Mouse (Mus musculus) heart, postnatal 0 days (tissue): ENCODE results near the gene Col9a3. TPM values are rescaled to one million over a fixed set of nuclear protein-coding genes. Genes with fewer than 3 reads are reported as not detected.

Experiments used
- ATAC-seq: fragments of 200-750 bp; cut with Nextera tagmentation; 2 replicates; pipeline ENCODE4 v1.8.0; 2017; ENCODE audit warnings: low read depth, moderate number of reproducible peaks, moderate library complexity; ENCODE audit not compliant: insufficient read depth
- DNase-seq: peaks from one replicate; pipeline ENCODE4 v3.0.0-alpha.2; 2016; ENCODE audit warnings: low spot score
- H3K27ac ChIP-seq: fragments of 300-500 bp; sonication (generic); 2 replicates; pipeline ENCODE4 v1.5.1; 2014; ENCODE audit warnings: low read depth, mild to moderate bottlenecking
- H3K27me3 ChIP-seq: fragments of 300-500 bp; sonication (generic); 2 replicates; pipeline ENCODE4 v1.6.1; 2014; ENCODE audit warnings: low read length, mixed read lengths; ENCODE audit not compliant: control insufficient read depth, insufficient read depth
- H3K36me3 ChIP-seq: fragments of 300-500 bp; sonication (generic); replicated peaks from 2 replicates; pipeline ENCODE4 v1.6.1; 2014; ENCODE audit warnings: low read length, mixed read lengths; ENCODE audit not compliant: control insufficient read depth, insufficient read depth
- H3K4me1 ChIP-seq: fragments of 300-500 bp; sonication (generic); 2 replicates; pipeline ENCODE4 v1.6.1; 2014; ENCODE audit warnings: antibody characterized with exemption; ENCODE audit not compliant: control insufficient read depth, insufficient read depth
- H3K4me2 ChIP-seq: fragments of 300-500 bp; sonication (generic); 2 replicates; pipeline ENCODE4 v1.6.1; 2014; ENCODE audit warnings: low read depth, mild to moderate bottlenecking, low read length, moderate library complexity
- H3K4me3 ChIP-seq: fragments of 300-500 bp; sonication (generic); 2 replicates; pipeline ENCODE4 v1.5.1; 2014; ENCODE audit warnings: low read depth, low read length
- H3K9ac ChIP-seq: fragments of 300-500 bp; sonication (generic); replicated peaks from 2 replicates; pipeline ENCODE4 v1.6.1; 2014; ENCODE audit warnings: low read depth, low read length, mixed read lengths
- H3K9me3 ChIP-seq: fragments of 300-500 bp; sonication (generic); replicated peaks from 2 replicates; pipeline ENCODE4 v1.6.1; 2016; ENCODE audit warnings: low read length; ENCODE audit not compliant: control insufficient read depth
- CTCF ChIP-seq: IDR thresholded peaks from 2 replicates; pipeline ENCODE4 v1.5.1; 2016; ENCODE audit warnings: antibody characterized with exemption, control low read depth, low read depth
- EP300 ChIP-seq: IDR thresholded peaks from 2 replicates; pipeline ENCODE4 v1.6.1; 2016; ENCODE audit warnings: antibody characterized with exemption, low read depth
- WGBS: fragments of 180-500 bp; shearing (Covaris S2); extraction: QIAGEN DNeasy Blood & Tissue Kit; methylation state at CpG from one replicate; pipeline ENCODE4 v1.1.7; 2014; 5-methylcytosine and 5-hydroxymethylcytosine counted together
- polyA plus RNA-seq: library from polyadenylated mRNA; unstranded; fragments of >200 nt; fragmentation: Nextera tagmentation; extraction: Ambion mirVana; gene quantifications from 2 replicates; pipeline ENCODE4 v1.2.1, GENCODE M21; 2015
- total RNA-seq: library from RNA; depleted of rRNA; stranded (reverse); fragments of >200 nt; gene quantifications from 2 replicates; pipeline ENCODE4 v1.2.3, GENCODE M21; 2014; ENCODE audit warnings: low replicate concordance

The Col9a3 gene
- total and polyA plus RNA-seq, 2 experiments from 2014 or later: 0.77 to 1.3 TPM

- no peaks in the 10 kb centered on the region for H3K27me3 ChIP-seq
- TF ChIP-seq EP300 (no peak), CTCF (no peak)
- H3K36me3 ChIP-seq: no peaks in the 10 kb centered on the region
- no peak overlapping the region for H3K4me3 ChIP-seq
- H3K27ac ChIP-seq: no peak overlapping the region
- no peaks in the 10 kb centered on the region for H3K4me1 ChIP-seq
- ATAC-seq: no peak
- no peak for DNase-seq
- H3K4me2 ChIP-seq: no peak overlapping the region
- no peaks in the 10 kb centered on the region for H3K9me3 ChIP-seq
- WGBS: 72% methylated on average over 7 of the region's 7 CpGs
- no peak overlapping the region for H3K9ac ChIP-seq
These were observed 57.1 kb downstream of the Col9a3 start for GRCm38 (mm10) chr2:180654666-180655065.

DNA sequence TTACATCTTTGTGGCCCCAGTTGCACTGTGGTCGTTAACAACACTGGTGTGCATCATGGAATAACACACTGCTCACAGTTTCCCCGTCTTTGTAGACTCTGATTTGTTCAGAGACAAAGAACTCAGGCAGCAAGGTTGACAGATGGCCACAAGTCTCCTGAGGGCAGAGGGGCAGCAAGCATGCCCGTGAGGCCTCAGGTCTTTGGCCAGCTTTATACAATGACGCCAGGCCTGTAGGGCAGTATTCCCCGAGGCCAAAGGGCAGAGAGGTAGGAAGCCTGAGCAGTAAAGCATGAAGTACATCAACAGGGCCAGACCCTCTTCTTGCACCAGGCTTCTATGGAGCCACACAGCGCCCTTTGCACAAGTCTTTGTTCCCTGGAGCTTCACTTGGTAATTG, 57.6 kb downstream of the Col9a3 start:
- H3K36me3 ChIP-seq: 0 out of 2 replicates have a peak, but pooled peaks cover 4% of the 10 kb centered on the region
- H3K4me2 ChIP-seq: no peak overlapping the region
- no peaks in the 10 kb centered on the region for H3K4me1 ChIP-seq
- H3K9me3 ChIP-seq: no peaks in the 10 kb centered on the region
- H3K9ac ChIP-seq: no peak overlapping the region
- DNase-seq: no peak
- ATAC-seq: no peak
- H3K27ac ChIP-seq: no peak overlapping the region
- H3K4me3 ChIP-seq: no peak overlapping the region
- TF ChIP-seq EP300 (no peak), CTCF (no peak)
- no peaks in the 10 kb centered on the region for H3K27me3 ChIP-seq
- whole genome bisulfite sequencing: 66% methylated on average over 6 of the region's 6 CpGs

DNA sequence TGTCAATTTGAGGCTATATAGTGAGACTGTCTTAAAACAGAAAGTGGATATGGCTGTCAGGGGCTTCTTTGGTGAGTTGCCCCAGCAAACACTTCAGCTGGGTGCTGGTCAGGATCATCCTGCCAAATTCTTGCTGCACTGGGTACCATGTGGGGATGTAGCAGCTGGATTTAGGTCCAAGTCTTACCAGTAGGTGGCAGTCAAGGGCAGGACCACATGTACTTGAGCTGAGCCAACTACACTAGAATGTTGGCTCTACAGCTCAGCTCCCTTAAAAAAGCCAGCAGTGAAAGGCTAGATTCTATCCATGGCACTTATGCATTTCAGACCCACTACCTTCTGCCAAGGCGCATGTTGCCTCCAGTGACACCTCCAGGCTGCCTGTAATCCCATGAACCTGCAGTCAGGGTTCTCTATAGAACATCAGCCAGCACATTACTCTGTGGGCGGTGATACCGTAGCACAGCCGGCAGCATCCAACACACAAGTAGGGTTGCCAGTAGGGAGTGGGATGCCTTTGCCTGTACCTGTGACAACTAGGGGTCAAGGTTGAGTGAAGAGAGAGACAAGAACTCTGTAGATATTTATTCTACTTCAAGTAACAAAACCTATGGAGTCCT, 59.9 kb downstream of the Col9a3 start:
- no peak overlapping the region for H3K4me2 ChIP-seq
- ATAC-seq: peak; percentile 86
- no peak overlapping the region for H3K27ac ChIP-seq
- peak; percentile 72 for DNase-seq
- TF ChIP-seq EP300 (no peak), CTCF (peak; percentile 80)
- H3K36me3 ChIP-seq: peaks cover 19% of the 10 kb centered on the region
- H3K9ac ChIP-seq: no peak overlapping the region
- H3K4me3 ChIP-seq: no peak overlapping the region
- H3K4me1 ChIP-seq: no peaks in the 10 kb centered on the region
- no peaks in the 10 kb centered on the region for H3K27me3 ChIP-seq
- H3K9me3 ChIP-seq: no peaks in the 10 kb centered on the region
- 74% methylated on average over 4 of the region's 4 CpGs for WGBS

DNA sequence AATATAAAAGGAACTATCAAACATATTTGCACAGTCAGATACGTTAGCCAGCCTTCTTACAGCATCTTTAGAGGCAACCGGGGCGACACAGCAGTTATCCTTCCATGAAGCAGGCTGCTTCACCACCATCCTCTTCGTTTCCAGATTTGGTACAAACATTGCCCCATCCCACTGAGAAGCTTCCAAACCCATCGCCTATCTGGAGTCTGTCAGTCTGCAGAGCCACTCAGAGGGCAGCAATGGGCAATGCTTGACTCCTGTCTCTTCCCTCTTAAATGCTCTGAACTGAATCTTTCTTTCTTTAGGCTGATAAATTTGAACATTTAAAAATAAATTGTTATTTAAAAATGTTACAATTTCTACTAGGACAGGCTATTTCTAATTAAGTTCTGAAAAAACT, 60.8 kb downstream of the Col9a3 start:
- Histone ChIP-seq H3K4me3 (no peak overlapping the region), H3K27me3 (no peaks in the 10 kb centered on the region), H3K9me3 (no peaks in the 10 kb centered on the region), H3K27ac (no peak overlapping the region), H3K36me3 (peaks cover 19% of the 10 kb centered on the region), H3K4me2 (no peak overlapping the region), H3K9ac (no peak overlapping the region), H3K4me1 (no peaks in the 10 kb centered on the region)
- no peak for TF ChIP-seq EP300
- TF ChIP-seq CTCF: no peak
- ATAC-seq (no peak), DNase-seq (no peak)
- 89% methylated on average over 5 of the region's 5 CpGs for WGBS

- ATAC-seq (peak; percentile 31; the same call in 1 of the 2 replicates), DNase-seq (no peak)
- H3K27ac ChIP-seq: no peak overlapping the region
- peak overlapping the region; percentile 27 for H3K4me2 ChIP-seq
- 31% methylated on average over 42 of the region's 42 CpGs for WGBS
- no peaks in the 10 kb centered on the region for H3K4me1 ChIP-seq
- no peak for TF ChIP-seq EP300
- TF ChIP-seq CTCF: no peak
- H3K4me3 ChIP-seq: peak overlapping the region; percentile 7; the same call in 1 of the 2 replicates
- H3K27me3 ChIP-seq: no peaks in the 10 kb centered on the region
- H3K36me3 ChIP-seq: peaks cover 19% of the 10 kb centered on the region
- H3K9me3 ChIP-seq: no peaks in the 10 kb centered on the region
- H3K9ac ChIP-seq: 0 out of 2 replicates have a peak overlapping the region, but pooled peaks have one; percentile 48
These were observed 62.0 kb downstream of the Col9a3 start for GRCm38 (mm10) chr2:180659353-180660150.
